Mouse (Mus musculus) thymus, adult 2 months (tissue): Measurements from ENCODE around the gene Kctd14.

Experiments used
- CTCF ChIP-seq: fragments of 200-500 bp; IDR thresholded peaks from 2 replicates; pipeline ENCODE4 v1.5.1; 2012; ENCODE audit warnings: mild to moderate bottlenecking, control low read depth, low read length, moderate library complexity, borderline replicate concordance; ENCODE audit not compliant: control insufficient read depth, poor library complexity, insufficient read depth; ENCODE audit errors: extremely low read depth
- POLR2A ChIP-seq: fragments of 200-500 bp; IDR thresholded peaks from 2 replicates; pipeline ENCODE4 v1.6.1; 2012; ENCODE audit warnings: mild to moderate bottlenecking, low read length, control low read depth, moderate library complexity; ENCODE audit not compliant: control insufficient read depth, poor library complexity, insufficient read depth; ENCODE audit errors: extremely low read depth

DNA sequence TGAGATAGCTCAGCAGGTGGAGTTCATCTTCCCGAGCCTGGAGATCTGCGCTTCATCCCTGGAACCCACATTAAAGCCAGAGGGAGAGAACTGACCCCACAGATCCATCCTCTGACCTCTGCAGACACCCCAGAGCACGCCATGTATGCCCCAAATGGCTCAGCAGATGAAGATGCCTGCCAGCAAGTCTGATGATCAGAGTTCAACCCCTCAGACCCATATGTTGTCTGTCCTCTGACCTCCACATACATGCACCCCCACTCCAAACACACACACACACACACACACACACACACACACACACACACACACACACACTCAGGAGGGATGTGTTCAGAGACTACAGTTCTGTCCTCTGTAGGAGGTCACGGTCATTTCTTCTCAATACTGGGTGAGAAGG is 34.6 kb upstream of the Kctd14 start:
- TF ChIP-seq CTCF (no peak), POLR2A (no peak)
